Mouse (Mus musculus) G1E (cell line): ENCODE results near the gene Fyco1.

Experiments used
- CTCF ChIP-seq: IDR thresholded peaks from 2 replicates; pipeline ENCODE4 v1.5.1; 2012; ENCODE audit warnings: low read depth, low read length, inconsistent platforms, mixed read lengths
- GATA1 ChIP-seq: IDR thresholded peaks from 2 replicates; pipeline ENCODE4 v1.6.1; 2012; ENCODE audit warnings: borderline replicate concordance, low read length, inconsistent platforms, mixed read lengths
- GATA2 ChIP-seq: IDR thresholded peaks from 2 replicates; pipeline ENCODE4 v1.6.1; 2012; ENCODE audit warnings: low read depth, low read length, inconsistent platforms, borderline replicate concordance
- TAL1 ChIP-seq: conservative IDR thresholded peaks from 2 replicates; pipeline ENCODE4 v1.6.1; 2012; ENCODE audit warnings: low read depth, low read length, inconsistent platforms, mixed read lengths

- TF ChIP-seq CTCF, result no peak
- TF ChIP-seq GATA1, result no peak
- no peak for TF ChIP-seq GATA2
- no peak for TF ChIP-seq TAL1
Observed at GRCm38 (mm10) chr9:123802421-123802820, 49.3 kb downstream of the Fyco1 start.
